Comparison of ENCODE assay signal across 10 mouse cellular contexts in the genomic region with DNA sequence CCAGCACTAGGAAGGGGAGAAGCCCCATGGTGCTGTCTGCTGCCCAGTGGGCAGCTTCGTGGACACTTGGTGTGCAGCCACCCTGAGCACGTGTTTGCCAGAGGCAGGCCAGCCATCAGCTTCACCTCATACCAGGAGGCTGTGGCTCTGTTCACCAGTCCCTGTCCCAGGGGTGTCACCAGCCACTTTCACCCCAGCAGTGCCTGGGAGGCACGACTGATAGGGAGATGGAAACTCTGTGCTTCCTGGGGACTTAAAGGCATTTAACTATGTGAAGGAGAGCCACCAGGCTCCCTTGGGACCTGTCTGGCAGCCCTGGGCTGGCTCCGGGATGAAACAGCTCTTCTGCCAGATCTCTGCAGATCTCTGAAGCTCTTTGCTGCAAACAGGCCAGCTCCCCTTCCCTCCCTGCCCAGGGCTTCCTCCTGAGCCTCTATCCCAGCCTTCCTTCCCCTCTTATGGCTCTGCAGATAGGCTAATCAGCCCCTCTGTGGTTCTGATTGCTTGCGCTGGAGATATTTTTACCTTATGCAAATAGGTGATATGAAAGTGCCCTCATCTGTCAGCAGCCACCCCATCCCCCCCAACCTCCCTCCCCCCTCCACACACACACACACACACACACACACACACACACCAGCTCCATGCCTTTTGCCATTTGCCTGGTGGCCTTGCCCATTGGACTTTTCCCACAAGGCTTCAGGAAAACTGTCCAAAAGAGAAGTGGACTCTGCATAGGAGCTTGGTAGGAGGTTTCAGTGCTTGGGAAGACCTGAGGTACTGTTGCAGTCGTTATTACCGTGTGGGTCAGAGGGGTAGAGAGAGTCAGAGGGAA. TPM values are rescaled to one million over a fixed set of nuclear protein-coding genes. Genes with fewer than 3 reads are reported as not detected.
DNase-seq lines count a peak whose midpoint lies in the region; ATAC-seq and TF ChIP-seq lines count a peak whose summit lies in the region.
"Had no signal": no experiment of that assay in that cellular context is flagged by ENCODE, and none has a peak within 500 bp of the region (broad histone marks: within the 10 kb centered on the region; RNA-seq: fewer than 3 reads in every experiment).

No protein-coding gene starts in this region.

- H3K9ac ChIP-seq in forebrain, embryonic 11.5 days (ENCODE audit: low read length), result no peak overlapping the region; the same call in 1 of the 2 replicates
- H3K9ac ChIP-seq in forebrain, embryonic 15.5 days (replicated peaks), result no peak overlapping the region
- H3K9ac ChIP-seq in heart, postnatal 0 days (replicated peaks; ENCODE audit: low read depth, low read length), result peak overlapping the region; percentile 23
- H3K9ac ChIP-seq in liver, embryonic 16.5 days (ENCODE audit: low read depth, low read length), result no peak overlapping the region

- no peak for ATAC-seq in forebrain, embryonic 11.5 days (replicated peaks; ENCODE audit: low FRiP score)
- ATAC-seq in forebrain, embryonic 15.5 days (replicated peaks), result no peak; the same call in 1 of the 2 replicates
- ATAC-seq in heart, postnatal 0 days (ENCODE audit: insufficient read depth, low read depth), result peak; percentile 39
- ATAC-seq in liver, embryonic 16.5 days (ENCODE audit: low read depth), result peak; percentile 65
- ATAC-seq: CD4-positive, CD25-positive, alpha-beta regulatory T cell, adult 4 months had no signal

- WGBS in forebrain, embryonic 11.5 days, result 54% methylated on average over 7 of the region's 7 CpGs
- 54% methylated on average over 7 of the region's 7 CpGs for WGBS in forebrain, embryonic 15.5 days
- 10% methylated on average over 7 of the region's 7 CpGs for WGBS in heart, postnatal 0 days
- WGBS in liver, embryonic 16.5 days (ENCODE audit: insufficient replicate concordance), result 21% methylated on average over 7 of the region's 7 CpGs

- no peak for DNase-seq in forebrain, embryonic 11.5 days (ENCODE audit: low spot score)
- peak; percentile 14 to 39 for DNase-seq in B cell, adult 2 months
- no peak for DNase-seq in heart, postnatal 0 days (ENCODE audit: low spot score)
- no peak for DNase-seq in T-cell, adult 2 months (ENCODE audit: low spot score)
- DNase-seq in embryo, embryonic 10.5 days (ENCODE audit: low spot score), result no peak
- no peak for DNase-seq in layer of hippocampus, adult 9-11 months

- 0 out of 2 replicates have a peak overlapping the region, but pooled peaks have one; percentile 25 for H3K27ac ChIP-seq in forebrain, embryonic 11.5 days (ENCODE audit: low read depth, low read length)
- no peak overlapping the region for H3K27ac ChIP-seq in forebrain, embryonic 15.5 days (replicated peaks)
- H3K27ac ChIP-seq in heart, postnatal 0 days (ENCODE audit: low read depth), result peak overlapping the region; percentile 77
- peak overlapping the region; percentile 41; the same call in 1 of the 2 replicates for H3K27ac ChIP-seq in liver, embryonic 16.5 days (ENCODE audit: low read length)
- H3K27ac ChIP-seq: layer of hippocampus, adult 2 months had no signal

- TF ChIP-seq CTCF in heart, postnatal 0 days (IDR thresholded peaks at IDR 0.05; ENCODE audit: low read depth), result no peak

- H3K4me2 ChIP-seq in forebrain, embryonic 11.5 days (ENCODE audit: low read depth, low read length, severe bottlenecking), result no peak overlapping the region
- H3K4me2 ChIP-seq in forebrain, embryonic 15.5 days (replicated peaks), result no peak overlapping the region
- peak overlapping the region; percentile 37 for H3K4me2 ChIP-seq in heart, postnatal 0 days (ENCODE audit: low read depth, low read length)
- 0 out of 2 replicates have a peak overlapping the region, but pooled peaks have one; percentile 0 for H3K4me2 ChIP-seq in liver, embryonic 16.5 days (ENCODE audit: low read depth, low read length)

- no peaks in the 10 kb centered on the region for H3K36me3 ChIP-seq in forebrain, embryonic 11.5 days (ENCODE audit: control insufficient read depth, insufficient read depth, low read length)
- H3K36me3 ChIP-seq in forebrain, embryonic 15.5 days, result no peaks in the 10 kb centered on the region
- H3K36me3 ChIP-seq in heart, postnatal 0 days (replicated peaks; ENCODE audit: control insufficient read depth, insufficient read depth, low read length), result no peaks in the 10 kb centered on the region; the same call in 1 of the 2 replicates
- no peaks in the 10 kb centered on the region for H3K36me3 ChIP-seq in liver, embryonic 16.5 days (ENCODE audit: control insufficient read depth, insufficient read depth)

- no peaks in the 10 kb centered on the region for H3K4me1 ChIP-seq in forebrain, embryonic 11.5 days (replicated peaks; ENCODE audit: control insufficient read depth, insufficient read depth, low read length)
- H3K4me1 ChIP-seq in forebrain, embryonic 15.5 days, result peaks cover 25% of the 10 kb centered on the region
- peaks cover 80% of the 10 kb centered on the region for H3K4me1 ChIP-seq in heart, postnatal 0 days (ENCODE audit: control insufficient read depth, insufficient read depth)
- peaks cover 25% of the 10 kb centered on the region for H3K4me1 ChIP-seq in liver, embryonic 16.5 days (ENCODE audit: control insufficient read depth, low read depth, low read length)

- H3K27me3 ChIP-seq in forebrain, embryonic 11.5 days (ENCODE audit: control insufficient read depth, insufficient read depth, low read length), result no peaks in the 10 kb centered on the region
- H3K27me3 ChIP-seq in forebrain, embryonic 15.5 days, result no peaks in the 10 kb centered on the region
- no peaks in the 10 kb centered on the region for H3K27me3 ChIP-seq in heart, postnatal 0 days (ENCODE audit: control insufficient read depth, insufficient read depth, low read length)
- no peaks in the 10 kb centered on the region for H3K27me3 ChIP-seq in liver, embryonic 16.5 days (ENCODE audit: control insufficient read depth, insufficient read depth, low read depth, low read length)

- no peak overlapping the region for H3K4me3 ChIP-seq in forebrain, embryonic 11.5 days (ENCODE audit: low read depth, low read length)
- no peak overlapping the region for H3K4me3 ChIP-seq in forebrain, embryonic 15.5 days
- no peak overlapping the region for H3K4me3 ChIP-seq in heart, postnatal 0 days (ENCODE audit: low read depth, low read length)
- no peak overlapping the region for H3K4me3 ChIP-seq in liver, embryonic 16.5 days (ENCODE audit: low read depth, low read length)
- H3K4me3 ChIP-seq: layer of hippocampus, adult 2 months had no signal

- H3K9me3 ChIP-seq in forebrain, embryonic 11.5 days (ENCODE audit: control insufficient read depth, low read length), result no peaks in the 10 kb centered on the region
- H3K9me3 ChIP-seq in forebrain, embryonic 15.5 days, result no peaks in the 10 kb centered on the region
- no peaks in the 10 kb centered on the region for H3K9me3 ChIP-seq in heart, postnatal 0 days (replicated peaks; ENCODE audit: control insufficient read depth, low read length)
- no peaks in the 10 kb centered on the region for H3K9me3 ChIP-seq in liver, embryonic 16.5 days (replicated peaks; ENCODE audit: control insufficient read depth, low read length)

- no peak for TF ChIP-seq EP300 in heart, postnatal 0 days (IDR thresholded peaks at IDR 0.05; ENCODE audit: low read depth)

RNA-seq across cellular contexts. Expression of gene Mmp15, which starts 8.3 kb away (rescaled TPM):
- 20.6 and 21.0 TPM in 2 replicates for polyA plus RNA-seq in forebrain, embryonic 11.5 days (2014; fragmentation: Nextera tagmentation; extraction: Ambion mirVana)
- polyA plus RNA-seq in forebrain, embryonic 15.5 days (2015; fragmentation: Nextera tagmentation; extraction: Ambion mirVana), result 13.8 and 15.0 TPM in 2 replicates
- total RNA-seq in heart, postnatal 0 days (2014; rRNA removed; ENCODE audit: low replicate concordance), result 132 and 171 TPM in 2 replicates
- 30.1 and 32.9 TPM in 2 replicates for polyA plus RNA-seq in heart, postnatal 0 days (2015; fragmentation: Nextera tagmentation; extraction: Ambion mirVana)
- polyA plus RNA-seq in liver, embryonic 16.5 days (2015; fragmentation: Nextera tagmentation; extraction: Ambion mirVana), result 0.76 and 0.85 TPM in 2 replicates

RNA-seq across cellular contexts. Expression of gene Usb1, which starts 28.3 kb away (rescaled TPM):
- 43.1 and 46.5 TPM in 2 replicates for polyA plus RNA-seq in forebrain, embryonic 11.5 days (2014; fragmentation: Nextera tagmentation; extraction: Ambion mirVana)
- polyA plus RNA-seq in forebrain, embryonic 15.5 days (2015; fragmentation: Nextera tagmentation; extraction: Ambion mirVana), result 44.4 and 45.9 TPM in 2 replicates
- 37.3 and 49.0 TPM in 2 replicates for total RNA-seq in heart, postnatal 0 days (2014; rRNA removed; ENCODE audit: low replicate concordance)
- polyA plus RNA-seq in heart, postnatal 0 days (2015; fragmentation: Nextera tagmentation; extraction: Ambion mirVana), result 28.8 and 29.6 TPM in 2 replicates
- polyA plus RNA-seq in liver, embryonic 16.5 days (2015; fragmentation: Nextera tagmentation; extraction: Ambion mirVana), result 9.9 and 10.7 TPM in 2 replicates

RNA-seq across cellular contexts. Expression of gene Zfp319, which starts 28.6 kb away (rescaled TPM):
- 14.6 and 15.0 TPM in 2 replicates for polyA plus RNA-seq in forebrain, embryonic 11.5 days (2014; fragmentation: Nextera tagmentation; extraction: Ambion mirVana)
- 18.6 and 19.8 TPM in 2 replicates for polyA plus RNA-seq in forebrain, embryonic 15.5 days (2015; fragmentation: Nextera tagmentation; extraction: Ambion mirVana)
- total RNA-seq in heart, postnatal 0 days (2014; rRNA removed; ENCODE audit: low replicate concordance), result 7.0 and 7.8 TPM in 2 replicates
- 3.0 and 3.6 TPM in 2 replicates for polyA plus RNA-seq in heart, postnatal 0 days (2015; fragmentation: Nextera tagmentation; extraction: Ambion mirVana)
- polyA plus RNA-seq in liver, embryonic 16.5 days (2015; fragmentation: Nextera tagmentation; extraction: Ambion mirVana), result 0.88 and 1.2 TPM in 2 replicates

RNA-seq across cellular contexts. Expression of gene Tepp, which starts 50.0 kb away (rescaled TPM):
- polyA plus RNA-seq in forebrain, embryonic 11.5 days (2014; fragmentation: Nextera tagmentation; extraction: Ambion mirVana), result not detected in 2 replicates
- 1.3 and 1.4 TPM in 2 replicates for polyA plus RNA-seq in forebrain, embryonic 15.5 days (2015; fragmentation: Nextera tagmentation; extraction: Ambion mirVana)
- not detected in 2 replicates for total RNA-seq in heart, postnatal 0 days (2014; rRNA removed; ENCODE audit: low replicate concordance)
- not detected in 2 replicates for polyA plus RNA-seq in heart, postnatal 0 days (2015; fragmentation: Nextera tagmentation; extraction: Ambion mirVana)
- polyA plus RNA-seq in liver, embryonic 16.5 days (2015; fragmentation: Nextera tagmentation; extraction: Ambion mirVana), result not detected in 2 replicates
- polyA plus RNA-seq: CD4-positive, CD25-positive, alpha-beta regulatory T cell, adult 4 months had no signal

RNA-seq across cellular contexts. Expression of gene Cngb1, which starts 54.0 kb away (rescaled TPM):
- polyA plus RNA-seq in forebrain, embryonic 11.5 days (2014; fragmentation: Nextera tagmentation; extraction: Ambion mirVana), result 0.17 and 0.33 TPM in 2 replicates
- polyA plus RNA-seq in forebrain, embryonic 15.5 days (2015; fragmentation: Nextera tagmentation; extraction: Ambion mirVana), result 0.18 and 0.31 TPM in 2 replicates
- not detected in 2 replicates for total RNA-seq in heart, postnatal 0 days (2014; rRNA removed; ENCODE audit: low replicate concordance)
- polyA plus RNA-seq in heart, postnatal 0 days (2015; fragmentation: Nextera tagmentation; extraction: Ambion mirVana), result 1.1 and 1.4 TPM in 2 replicates
- 0.07 and 0.12 TPM in 2 replicates for polyA plus RNA-seq in liver, embryonic 16.5 days (2015; fragmentation: Nextera tagmentation; extraction: Ambion mirVana)

Comparison
In these comparisons a context has a peak if more than half of its experiments do, and no peak if none do; other contexts are left out.
1. ATAC-seq: peak in heart, postnatal 0 days (single experiment) and liver, embryonic 16.5 days (single experiment); none in forebrain, embryonic 11.5 days (single experiment) and forebrain, embryonic 15.5 days (single experiment).
2. DNase-seq: peak in B cell, adult 2 months (2 of 2); none in forebrain, embryonic 11.5 days (single experiment), heart, postnatal 0 days (single experiment), T-cell, adult 2 months (single experiment), embryo, embryonic 10.5 days (single experiment) and layer of hippocampus, adult 9-11 months (single experiment).
3. H3K4me2 ChIP-seq: peak in heart, postnatal 0 days (single experiment) and liver, embryonic 16.5 days (single experiment); none in forebrain, embryonic 11.5 days (single experiment) and forebrain, embryonic 15.5 days (single experiment).